Mouse (Mus musculus): ENCODE measurements around the gene Tbc1d9b. TPM values are rescaled to one million over a fixed set of nuclear protein-coding genes. Genes with fewer than 3 reads are reported as not detected.

The Tbc1d9b gene
- polyA plus RNA-seq, 1 experiment, result 72.3 TPM

DNA sequence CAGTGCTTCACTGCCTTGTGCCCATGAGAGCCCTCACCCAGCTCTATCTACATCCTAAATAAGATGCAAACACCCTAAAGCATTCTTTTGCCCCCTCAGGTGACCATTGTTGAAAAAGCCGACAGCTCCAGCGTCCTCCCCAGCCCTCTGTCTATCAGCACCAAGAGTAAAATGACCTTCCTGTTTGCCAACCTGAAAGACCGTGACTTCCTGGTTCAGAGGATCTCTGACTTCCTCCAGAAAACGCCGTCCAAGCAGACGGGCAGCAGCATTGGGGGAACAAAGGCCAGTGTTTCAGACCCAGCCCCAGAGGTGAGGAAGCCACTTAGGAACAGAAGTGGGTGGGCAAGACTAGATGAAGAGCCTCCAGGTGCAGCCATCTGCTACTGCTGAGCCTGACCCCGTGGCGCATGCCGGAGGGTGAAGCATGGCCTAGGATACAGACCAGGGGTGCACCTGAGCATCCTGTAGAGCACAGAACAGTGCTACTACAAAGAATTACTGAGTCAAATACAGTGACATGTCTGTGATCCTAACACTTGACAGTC lies 18.5 kb downstream of the Tbc1d9b start:
- no peak overlapping the region for H3K27ac ChIP-seq (ENCODE audit: insufficient read depth, low read length)
- H3K4me1 ChIP-seq (ENCODE audit: control insufficient read depth, insufficient read depth, low read length), result no peaks in the 10 kb centered on the region
- no peak overlapping the region for H3K4me3 ChIP-seq (ENCODE audit: insufficient read depth, low read length)
- TF ChIP-seq POLR2A (IDR thresholded peaks at IDR 0.05; ENCODE audit: low read depth, low read length) (no peak), CTCF (IDR thresholded peaks at IDR 0.05; ENCODE audit: borderline replicate concordance, insufficient read depth, low read length) (no peak)

DNA sequence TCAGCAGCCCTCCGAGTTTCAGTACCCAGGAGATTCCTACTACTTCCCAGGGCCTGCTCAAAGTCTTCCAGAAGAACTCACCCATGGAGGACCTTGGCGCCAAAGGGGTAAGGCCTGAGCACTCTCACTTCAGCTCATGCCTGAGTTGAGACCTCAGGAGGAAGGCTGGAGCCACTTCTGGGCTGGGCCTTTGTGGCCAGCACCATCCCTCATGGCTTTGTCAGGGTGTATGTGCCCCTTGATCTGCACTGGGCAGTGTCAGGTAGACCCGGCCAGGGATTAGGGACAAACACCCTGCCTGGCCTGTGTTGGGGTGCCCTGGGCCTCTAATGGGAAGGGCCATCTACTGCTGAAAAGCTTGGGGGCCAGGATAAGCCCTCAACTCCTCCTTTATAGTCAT lies 20.2 kb downstream of the Tbc1d9b start:
- no peak for TF ChIP-seq CTCF (IDR thresholded peaks at IDR 0.05; ENCODE audit: borderline replicate concordance, insufficient read depth, low read length)
- TF ChIP-seq POLR2A (IDR thresholded peaks at IDR 0.05; ENCODE audit: low read depth, low read length), result no peak
- no peak overlapping the region for H3K4me3 ChIP-seq (ENCODE audit: insufficient read depth, low read length)
- H3K4me1 ChIP-seq (ENCODE audit: control insufficient read depth, insufficient read depth, low read length), result peaks cover 7% of the 10 kb centered on the region; the same call in 1 of the 2 replicates
- no peak overlapping the region for H3K27ac ChIP-seq (ENCODE audit: insufficient read depth, low read length)

DNA sequence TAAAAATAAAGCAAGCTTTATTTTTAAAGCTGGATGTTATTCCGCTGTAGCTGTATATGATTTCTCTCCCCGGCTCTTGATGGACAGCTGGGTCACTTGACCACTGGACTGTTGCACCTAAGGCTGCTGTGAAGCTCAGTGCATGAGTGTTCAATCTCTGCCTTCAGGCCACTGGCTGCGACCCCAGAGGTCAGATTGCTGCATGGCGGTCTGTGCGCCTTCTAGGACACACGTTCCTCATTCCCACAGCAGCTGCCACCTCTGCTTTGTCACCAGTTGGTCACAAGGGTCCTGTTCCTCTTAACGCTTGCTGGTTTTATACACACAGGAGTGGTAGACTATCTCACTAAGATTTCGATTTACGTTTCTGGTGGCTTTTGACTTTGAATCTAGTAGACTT lies 23.0 kb downstream of the Tbc1d9b start:
- Histone ChIP-seq H3K27ac (ENCODE audit: insufficient read depth, low read length) (0 out of 2 replicates have a peak overlapping the region, but pooled peaks have one; percentile 11), H3K4me3 (ENCODE audit: insufficient read depth, low read length) (no peak overlapping the region), H3K4me1 (ENCODE audit: control insufficient read depth, insufficient read depth, low read length) (peaks cover 7% of the 10 kb centered on the region; the same call in 1 of the 2 replicates)
- TF ChIP-seq CTCF (IDR thresholded peaks at IDR 0.05; ENCODE audit: borderline replicate concordance, insufficient read depth, low read length), result no peak
- TF ChIP-seq POLR2A (IDR thresholded peaks at IDR 0.05; ENCODE audit: low read depth, low read length), result no peak

DNA sequence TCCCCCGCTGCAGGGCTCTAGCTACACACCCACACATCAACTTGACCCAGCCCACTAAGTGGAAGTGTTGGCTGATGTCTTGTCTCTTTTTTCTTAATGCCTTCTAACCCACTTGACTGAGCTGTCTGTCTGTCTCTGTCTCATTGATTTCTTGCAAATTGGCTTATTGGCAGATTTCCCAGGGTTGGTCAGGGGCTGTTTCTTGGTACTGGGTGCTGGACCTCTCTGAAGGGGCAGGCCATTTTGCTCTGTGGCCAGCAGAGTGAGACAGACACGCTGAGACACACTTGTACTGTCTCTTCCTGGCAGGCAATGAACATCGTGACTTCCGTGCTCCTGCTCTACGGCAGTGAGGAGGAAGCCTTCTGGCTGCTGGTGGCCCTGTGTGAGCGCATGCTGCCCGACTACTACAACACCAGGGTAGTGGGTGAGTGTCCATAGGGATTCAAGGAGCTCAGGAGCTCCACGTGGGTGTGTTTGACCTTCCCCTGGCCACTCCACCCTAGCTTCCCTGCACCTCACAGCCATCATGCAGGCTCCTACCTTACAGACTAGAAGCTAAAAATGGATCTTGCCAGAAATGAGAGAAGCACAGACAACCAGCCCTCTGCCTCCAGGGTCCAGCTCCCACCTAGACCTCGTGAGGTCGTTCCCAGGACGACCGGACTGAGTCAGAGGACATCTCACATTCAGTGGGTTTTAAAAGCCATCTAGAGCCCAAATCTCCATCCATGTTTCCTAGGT lies 23.8 kb downstream of the Tbc1d9b start:
- Histone ChIP-seq H3K27ac (ENCODE audit: insufficient read depth, low read length) (peak overlapping the region; percentile 82), H3K4me3 (ENCODE audit: insufficient read depth, low read length) (no peak overlapping the region), H3K4me1 (ENCODE audit: control insufficient read depth, insufficient read depth, low read length) (peaks cover 7% of the 10 kb centered on the region; the same call in 1 of the 2 replicates)
- TF ChIP-seq POLR2A (IDR thresholded peaks at IDR 0.05; ENCODE audit: low read depth, low read length) (no peak), CTCF (IDR thresholded peaks at IDR 0.05; ENCODE audit: borderline replicate concordance, insufficient read depth, low read length) (no peak)

DNA sequence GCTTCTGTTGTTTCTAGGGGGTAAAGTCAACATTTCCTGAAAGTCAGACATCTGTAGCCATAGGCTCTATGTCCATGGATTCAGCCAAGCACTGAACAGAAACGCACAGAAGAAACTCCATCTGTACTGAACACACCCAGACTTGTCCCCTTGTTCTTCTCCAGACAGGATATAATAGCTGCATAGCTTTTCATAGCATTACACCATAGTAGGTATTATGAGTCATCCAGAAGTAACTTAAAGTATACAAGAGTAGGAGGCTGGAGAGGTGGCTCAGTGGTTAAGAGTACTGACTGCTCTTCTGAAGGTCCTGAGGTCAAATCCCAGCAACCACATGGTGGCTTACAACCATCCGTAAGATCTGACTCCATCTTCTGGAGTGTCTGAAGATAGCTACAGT lies 24.6 kb downstream of the Tbc1d9b start:
- H3K4me1 ChIP-seq (ENCODE audit: control insufficient read depth, insufficient read depth, low read length), result peaks cover 7% of the 10 kb centered on the region; the same call in 1 of the 2 replicates
- peak overlapping the region; percentile 82 for H3K27ac ChIP-seq (ENCODE audit: insufficient read depth, low read length)
- no peak for TF ChIP-seq CTCF (IDR thresholded peaks at IDR 0.05; ENCODE audit: borderline replicate concordance, insufficient read depth, low read length)
- TF ChIP-seq POLR2A (IDR thresholded peaks at IDR 0.05; ENCODE audit: low read depth, low read length), result no peak
- no peak overlapping the region for H3K4me3 ChIP-seq (ENCODE audit: insufficient read depth, low read length)

DNA sequence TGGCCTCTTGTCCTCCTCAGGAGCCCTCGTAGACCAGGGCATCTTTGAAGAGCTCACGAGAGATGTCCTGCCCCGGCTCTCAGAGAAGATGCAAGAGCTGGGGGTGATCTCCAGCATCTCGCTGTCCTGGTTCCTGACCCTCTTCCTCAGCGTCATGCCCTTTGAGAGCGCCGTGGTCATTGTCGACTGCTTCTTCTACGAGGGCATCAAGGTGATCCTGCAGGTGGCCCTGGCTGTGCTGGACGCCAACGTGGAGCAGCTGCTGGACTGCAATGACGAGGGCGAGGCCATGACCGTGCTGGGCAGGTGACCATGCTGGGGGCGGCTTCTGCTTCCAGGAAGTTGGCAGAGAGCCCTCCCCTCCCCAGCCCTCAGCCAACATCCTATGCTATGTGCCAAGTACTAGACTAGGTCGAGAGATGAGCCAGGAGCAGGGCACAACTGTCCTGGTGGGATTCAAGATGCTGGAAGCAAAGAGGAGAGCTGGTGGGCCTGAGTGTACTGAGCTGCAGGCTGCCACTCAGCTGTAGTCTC lies 25.6 kb downstream of the Tbc1d9b start:
- H3K4me1 ChIP-seq (ENCODE audit: control insufficient read depth, insufficient read depth, low read length), result peaks cover 7% of the 10 kb centered on the region; the same call in 1 of the 2 replicates
- H3K27ac ChIP-seq (ENCODE audit: insufficient read depth, low read length), result no peak overlapping the region
- H3K4me3 ChIP-seq (ENCODE audit: insufficient read depth, low read length), result no peak overlapping the region
- TF ChIP-seq POLR2A (IDR thresholded peaks at IDR 0.05; ENCODE audit: low read depth, low read length), result no peak
- TF ChIP-seq CTCF (IDR thresholded peaks at IDR 0.05; ENCODE audit: borderline replicate concordance, insufficient read depth, low read length), result no peak

DNA sequence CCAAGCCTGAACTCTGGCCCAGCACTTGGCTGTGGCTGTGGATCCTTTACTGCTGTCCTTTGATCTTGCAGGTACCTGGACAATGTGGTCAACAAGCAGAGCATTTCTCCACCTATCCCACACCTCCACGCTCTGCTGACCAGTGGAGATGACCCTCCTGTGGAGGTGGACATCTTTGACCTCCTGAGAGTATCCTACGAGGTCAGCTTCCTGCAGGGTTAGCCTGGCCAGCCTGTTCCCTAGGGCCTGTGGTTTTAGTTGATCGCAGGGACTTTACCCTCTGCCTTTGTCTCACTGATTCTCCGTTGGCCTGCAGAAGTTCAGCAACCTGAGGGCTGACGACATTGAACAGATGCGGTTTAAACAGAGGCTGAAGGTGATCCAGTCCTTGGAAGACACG lies 27.1 kb downstream of the Tbc1d9b start:
- Histone ChIP-seq H3K4me3 (ENCODE audit: insufficient read depth, low read length) (no peak overlapping the region), H3K4me1 (ENCODE audit: control insufficient read depth, insufficient read depth, low read length) (peaks cover 7% of the 10 kb centered on the region; the same call in 1 of the 2 replicates), H3K27ac (ENCODE audit: insufficient read depth, low read length) (no peak overlapping the region)
- TF ChIP-seq CTCF (IDR thresholded peaks at IDR 0.05; ENCODE audit: borderline replicate concordance, insufficient read depth, low read length) (no peak), POLR2A (IDR thresholded peaks at IDR 0.05; ENCODE audit: low read depth, low read length) (no peak)

DNA sequence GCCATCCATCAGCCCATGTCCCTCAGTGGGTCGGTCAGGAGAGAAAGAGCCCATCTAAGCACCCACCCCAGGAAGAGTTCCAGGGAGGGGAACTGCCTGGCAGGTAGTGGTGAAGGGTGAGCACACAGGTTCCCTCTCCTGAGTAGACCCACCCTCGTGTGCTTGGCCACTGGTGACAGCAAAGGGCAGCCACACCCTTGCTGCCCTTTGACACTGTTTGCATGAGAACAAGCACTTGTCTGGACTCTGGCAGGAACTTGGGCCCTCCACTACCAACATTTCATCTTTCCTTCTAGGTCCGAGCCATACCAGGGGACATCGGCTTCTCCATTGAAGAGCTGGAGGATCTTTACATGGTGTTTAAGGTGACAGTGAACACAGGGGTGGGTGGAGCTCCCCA lies 28.2 kb downstream of the Tbc1d9b start:
- Histone ChIP-seq H3K27ac (ENCODE audit: insufficient read depth, low read length) (no peak overlapping the region), H3K4me3 (ENCODE audit: insufficient read depth, low read length) (no peak overlapping the region), H3K4me1 (ENCODE audit: control insufficient read depth, insufficient read depth, low read length) (peaks cover 7% of the 10 kb centered on the region; the same call in 1 of the 2 replicates)
- no peak for TF ChIP-seq POLR2A (IDR thresholded peaks at IDR 0.05; ENCODE audit: low read depth, low read length)
- TF ChIP-seq CTCF (IDR thresholded peaks at IDR 0.05; ENCODE audit: borderline replicate concordance, insufficient read depth, low read length), result no peak

DNA sequence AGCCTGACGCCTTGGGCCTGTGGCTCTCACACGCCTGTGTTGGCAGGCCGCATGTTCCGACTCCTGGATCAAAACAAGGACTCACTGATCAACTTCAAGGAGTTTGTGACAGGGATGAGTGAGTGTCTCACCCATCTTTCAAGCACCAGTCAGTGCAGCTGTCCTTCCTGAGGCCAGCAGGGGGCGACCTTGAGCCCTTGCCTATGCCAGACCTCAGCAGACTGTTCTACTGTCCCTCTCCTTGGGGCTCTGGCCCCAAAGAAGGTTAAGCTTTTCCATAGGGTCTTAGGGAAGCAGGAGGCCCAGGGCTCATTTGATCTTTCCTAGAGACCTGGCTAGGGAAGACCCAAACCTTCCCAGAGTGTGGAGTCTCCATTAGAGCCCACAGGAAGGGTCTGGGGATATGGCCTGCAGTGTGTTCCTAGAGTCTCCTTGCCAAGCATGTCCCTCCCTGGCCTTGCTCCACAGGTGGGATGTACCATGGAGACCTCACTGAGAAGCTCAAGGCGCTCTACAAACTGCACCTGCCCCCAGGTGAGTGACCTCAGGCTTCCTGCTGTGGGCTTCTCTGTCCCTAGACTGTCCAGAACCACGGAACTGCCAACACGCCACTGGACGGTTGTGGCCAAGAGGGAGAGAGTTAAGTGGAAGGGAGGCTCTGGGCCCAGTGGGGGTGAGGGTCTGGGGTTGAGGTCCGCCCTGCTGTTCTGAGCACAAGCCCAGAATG lies 30.5 kb downstream of the Tbc1d9b start:
- TF ChIP-seq POLR2A (IDR thresholded peaks at IDR 0.05; ENCODE audit: low read depth, low read length) (no peak), CTCF (IDR thresholded peaks at IDR 0.05; ENCODE audit: borderline replicate concordance, insufficient read depth, low read length) (peak; percentile 90; the same call in 1 of the 2 replicates)
- Histone ChIP-seq H3K4me3 (ENCODE audit: insufficient read depth, low read length) (no peak overlapping the region), H3K4me1 (ENCODE audit: control insufficient read depth, insufficient read depth, low read length) (no peaks in the 10 kb centered on the region), H3K27ac (ENCODE audit: insufficient read depth, low read length) (no peak overlapping the region)

Data from embryonic fibroblast, embryonic 13.5 days (primary cell).